Mouse (Mus musculus) MN1 (cell line): Measurements from ENCODE around the gene Mpdz.

Experiments
- DNase-seq: peaks from one replicate; pipeline ENCODE4 v3.0.0-alpha.2; 2016; ENCODE audit warnings: low spot score

Gene Mpdz

DNA sequence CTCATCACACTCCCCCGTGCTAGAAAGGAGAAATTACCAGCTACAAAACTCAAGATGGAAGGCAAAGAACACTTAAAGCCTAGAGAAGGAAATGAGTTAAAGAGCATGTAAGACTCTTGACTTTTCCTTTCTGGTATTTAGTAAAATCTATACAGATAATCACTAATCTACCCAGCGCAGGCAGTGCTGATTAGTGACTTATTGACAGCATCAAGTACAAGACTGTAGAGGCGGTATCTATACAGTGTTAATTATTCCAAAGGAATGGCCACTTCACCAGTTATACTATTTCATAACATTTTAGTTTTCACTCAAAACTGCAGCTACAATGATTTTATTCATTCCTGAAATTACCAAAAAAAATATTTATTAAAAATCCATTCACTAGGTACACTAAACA lies 49.7 kb downstream of the Mpdz start:
- DNase-seq = no peak

- DNase-seq = no peak
These were observed 53.4 kb downstream of the Mpdz start for GRCm38 (mm10) chr4:81389263-81389662.

DNA sequence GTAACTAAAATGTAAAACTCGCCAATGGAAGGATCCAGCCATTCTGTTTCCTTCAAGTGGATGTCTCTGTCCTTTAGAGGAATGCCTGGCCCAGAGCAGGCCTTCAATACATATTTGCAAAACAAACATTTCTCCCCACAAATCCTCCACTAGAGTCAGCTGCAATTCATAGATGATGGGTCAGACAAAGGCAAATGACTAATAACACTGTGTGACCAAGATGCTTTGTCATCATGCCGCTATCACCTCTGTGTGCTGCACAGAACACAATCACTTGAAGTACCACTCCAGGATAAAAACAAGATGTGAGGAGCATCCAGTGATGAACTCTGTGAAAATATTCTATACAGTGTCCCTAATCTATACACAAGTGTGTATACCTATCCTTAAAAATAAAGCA lies 55.0 kb downstream of the Mpdz start:
- no peak for DNase-seq

DNA sequence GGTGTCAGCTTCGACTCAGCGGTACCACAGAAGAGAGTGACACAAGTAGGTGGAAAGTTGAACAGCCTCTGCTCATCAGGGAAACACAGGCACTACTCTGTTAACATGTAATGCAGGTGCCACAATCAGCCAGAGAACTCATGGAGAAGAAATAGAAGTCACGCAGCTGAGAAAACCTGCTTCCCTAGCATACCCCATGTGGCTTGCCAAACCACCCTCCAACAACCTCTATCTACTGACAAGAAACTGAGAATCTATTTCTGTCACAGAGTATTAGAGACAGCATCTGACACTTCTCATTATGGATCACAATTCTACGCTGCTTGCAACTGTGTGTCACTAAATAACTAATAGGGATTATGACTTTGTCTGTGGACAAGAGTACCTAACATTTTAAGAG lies 70.3 kb downstream of the Mpdz start:
- no peak for DNase-seq

DNA sequence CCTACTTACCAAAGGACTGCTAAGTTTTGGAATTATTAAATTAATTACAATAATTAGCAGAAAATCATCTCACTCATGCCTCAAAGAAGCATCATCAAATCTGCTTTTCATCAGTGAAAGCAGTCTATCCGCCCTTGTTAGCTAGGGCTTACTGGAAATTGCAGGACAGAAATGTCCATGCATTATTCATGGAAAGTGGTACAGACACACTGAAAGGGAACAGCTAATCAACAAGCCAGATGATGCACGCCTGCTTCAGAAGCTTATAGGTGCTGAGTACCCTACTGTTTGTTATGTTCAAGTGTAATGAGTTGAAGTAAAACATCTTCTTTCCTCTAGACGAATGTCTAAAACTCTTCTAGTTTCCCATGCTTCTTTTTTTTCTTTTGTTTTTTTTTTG lies 91.2 kb downstream of the Mpdz start:
- no peak for DNase-seq

GRCm38 (mm10) chr4:81348646-81349045 lies 94.0 kb downstream of the Mpdz start:
- DNase-seq = no peak

DNA sequence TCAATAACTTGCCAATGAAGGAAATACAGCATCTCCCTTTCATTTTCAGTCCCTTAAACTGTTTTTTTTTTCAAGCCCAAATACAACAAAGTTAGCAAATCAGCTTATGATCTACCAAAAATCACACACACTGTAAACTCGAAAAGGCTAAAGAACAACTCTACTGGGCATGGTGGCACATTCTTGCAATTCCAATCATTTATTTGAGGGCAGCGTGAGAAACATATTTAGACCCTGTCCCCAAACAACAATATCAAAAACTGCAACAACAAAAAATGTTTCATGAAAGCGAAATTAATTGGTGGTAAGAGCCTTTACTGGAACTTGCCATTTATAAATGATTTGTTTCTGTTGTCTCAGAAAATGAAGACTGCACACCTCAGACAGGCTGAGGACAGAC lies 97.5 kb downstream of the Mpdz start:
- DNase-seq = no peak

DNA sequence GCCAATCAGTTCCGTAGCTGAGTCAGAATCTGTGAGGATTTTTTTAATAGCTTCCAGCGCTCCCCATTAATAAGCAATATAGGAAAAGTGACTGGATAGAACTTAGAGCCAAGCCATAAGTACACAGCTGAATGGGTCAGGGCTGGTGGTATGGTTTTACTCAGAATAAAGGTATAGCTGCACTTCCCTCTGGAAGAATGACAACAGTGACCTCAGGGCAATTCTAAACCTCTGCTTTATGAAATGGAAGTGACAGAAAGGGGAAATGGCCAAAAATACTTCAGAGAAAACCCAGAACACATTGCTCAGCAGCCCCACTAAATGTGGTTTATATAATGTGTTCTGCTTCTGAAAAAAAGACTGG lies 109.0 kb downstream of the Mpdz start:
- DNase-seq = no peak

- no peak for DNase-seq
These were observed 109.6 kb downstream of the Mpdz start for GRCm38 (mm10) chr4:81332901-81333627.

DNA sequence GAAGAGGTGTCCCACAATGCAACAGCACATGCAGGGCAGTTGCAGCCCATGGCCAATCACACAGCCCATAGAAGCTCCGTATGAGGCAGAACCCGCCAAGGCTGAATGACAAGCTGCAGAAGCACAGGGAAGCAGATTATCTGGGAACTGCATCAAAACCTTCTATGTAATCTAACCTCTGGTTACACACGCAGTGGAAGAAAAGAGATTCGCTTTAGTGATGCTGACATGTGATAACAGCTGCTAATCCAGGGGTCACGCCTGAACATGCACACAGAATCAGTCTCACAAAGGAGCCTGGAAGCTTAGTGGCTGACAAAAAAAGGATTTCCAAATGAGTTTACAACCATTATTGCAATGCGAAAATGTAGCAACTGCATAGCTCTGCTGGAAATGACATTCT lies 110.2 kb downstream of the Mpdz start:
- no peak for DNase-seq

GRCm38 (mm10) chr4:81327694-81328093 lies 114.9 kb downstream of the Mpdz start:
- DNase-seq = no peak

DNA sequence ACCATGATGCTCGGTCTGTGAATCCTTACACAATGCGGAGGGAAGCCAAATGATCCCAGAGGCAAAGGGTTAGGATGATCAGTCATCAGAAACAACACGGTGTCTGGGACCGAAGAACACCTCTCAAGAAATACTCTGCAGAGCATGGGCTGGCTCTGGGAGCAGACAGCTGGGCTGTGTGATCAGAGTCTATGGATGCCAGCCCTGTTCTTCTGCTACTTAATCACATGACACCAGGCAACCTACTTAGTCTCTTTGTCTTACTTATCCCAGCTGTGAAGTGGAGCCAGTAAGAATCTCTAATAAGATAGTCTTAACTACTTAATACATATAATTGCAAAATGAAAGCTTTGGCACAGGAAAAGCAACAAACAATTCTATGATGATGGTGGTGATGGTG lies 118.8 kb downstream of the Mpdz start:
- DNase-seq = no peak

DNA sequence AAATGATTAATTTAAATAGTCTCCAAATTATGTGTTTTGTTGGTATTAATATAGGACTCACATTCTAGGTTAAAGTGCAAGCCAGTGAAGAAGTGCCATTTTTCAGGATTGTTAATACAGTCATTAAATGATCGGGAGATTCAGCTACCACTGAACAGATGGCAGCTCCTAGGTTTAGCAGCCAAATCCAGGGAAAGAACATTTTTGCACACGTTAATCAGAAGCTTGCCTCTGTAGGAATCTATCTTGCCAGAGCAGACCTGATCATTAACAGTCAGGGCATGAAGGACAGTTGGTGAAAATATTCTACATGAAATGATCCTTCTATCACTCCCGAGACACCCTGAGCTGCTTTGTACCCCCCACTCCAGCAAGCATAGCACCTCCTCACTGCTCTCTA lies 120.4 kb downstream of the Mpdz start:
- DNase-seq = no peak

DNA sequence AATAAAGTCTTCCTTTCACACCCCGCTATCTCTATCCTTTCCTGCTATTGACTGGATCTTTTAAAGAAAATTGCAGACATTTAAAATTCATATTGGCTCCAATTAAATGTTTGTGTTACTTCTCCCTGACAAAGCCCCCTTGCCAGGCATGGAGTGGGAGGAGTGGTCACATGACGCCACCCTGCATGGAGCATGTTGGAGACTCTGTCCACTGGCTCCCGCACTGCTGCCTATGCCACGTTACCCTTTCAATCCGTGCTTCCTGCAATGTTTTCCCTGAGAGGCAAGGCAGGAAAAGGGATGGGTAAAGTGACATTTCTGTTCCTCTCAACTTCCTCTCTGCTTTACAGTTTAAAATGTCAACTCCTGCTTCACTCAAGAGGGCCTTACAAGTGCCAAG lies 128.0 kb downstream of the Mpdz start:
- no peak for DNase-seq

DNA sequence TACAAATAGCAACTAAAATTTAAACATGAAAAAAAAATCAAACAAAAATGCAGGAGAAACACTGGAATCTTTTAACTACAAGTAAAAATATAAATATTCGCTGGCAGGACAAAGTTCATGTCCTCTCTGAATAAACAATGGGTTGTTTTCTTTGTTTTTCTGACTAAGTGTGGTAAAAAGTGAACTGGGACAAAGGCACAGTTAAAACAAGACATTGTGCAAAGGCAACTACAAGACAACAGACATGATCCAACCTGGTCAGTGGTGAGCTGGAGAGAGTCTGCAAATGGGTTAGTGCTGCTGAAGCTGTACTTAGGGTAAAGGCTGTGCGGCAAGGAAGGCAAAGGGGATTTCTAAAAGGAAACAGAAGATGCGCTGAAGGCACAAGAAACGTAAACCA lies 129.4 kb downstream of the Mpdz start:
- no peak for DNase-seq

GRCm38 (mm10) chr4:81310168-81310474 lies 132.5 kb downstream of the Mpdz start:
- DNase-seq = no peak

DNA sequence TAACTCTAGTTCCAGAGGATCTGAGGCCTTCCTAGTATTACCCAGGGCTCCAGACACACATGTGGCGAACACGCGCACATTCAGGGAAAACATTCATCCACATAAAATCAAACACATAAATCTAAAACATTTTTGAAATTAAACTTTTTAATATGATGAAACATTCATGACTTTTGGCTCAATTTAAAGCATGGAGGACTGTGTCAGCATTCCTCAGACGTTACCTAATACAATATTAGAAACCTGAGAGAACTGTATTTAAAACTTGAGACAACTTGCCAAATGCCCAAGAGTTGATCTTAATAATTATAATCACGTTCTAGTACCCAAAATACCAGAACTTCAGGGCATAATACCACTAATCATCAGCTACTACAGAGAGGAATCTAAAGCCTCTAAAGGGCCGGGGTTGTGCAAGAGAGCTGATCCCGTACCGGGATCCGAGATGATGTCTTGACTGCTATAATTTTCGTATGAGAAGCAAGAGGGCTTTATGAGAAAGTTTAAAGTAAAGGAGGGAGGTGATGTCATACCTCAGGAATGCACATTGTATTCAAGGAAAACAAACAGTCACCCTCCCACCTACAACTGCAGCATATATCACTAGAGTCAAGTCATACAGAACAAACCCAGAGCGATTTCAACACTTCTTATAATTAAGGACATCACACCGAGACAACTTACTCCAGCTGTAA lies 133.0 kb downstream of the Mpdz start:
- no peak for DNase-seq

GRCm38 (mm10) chr4:81307596-81308265 lies 134.9 kb downstream of the Mpdz start:
- no peak for DNase-seq

DNA sequence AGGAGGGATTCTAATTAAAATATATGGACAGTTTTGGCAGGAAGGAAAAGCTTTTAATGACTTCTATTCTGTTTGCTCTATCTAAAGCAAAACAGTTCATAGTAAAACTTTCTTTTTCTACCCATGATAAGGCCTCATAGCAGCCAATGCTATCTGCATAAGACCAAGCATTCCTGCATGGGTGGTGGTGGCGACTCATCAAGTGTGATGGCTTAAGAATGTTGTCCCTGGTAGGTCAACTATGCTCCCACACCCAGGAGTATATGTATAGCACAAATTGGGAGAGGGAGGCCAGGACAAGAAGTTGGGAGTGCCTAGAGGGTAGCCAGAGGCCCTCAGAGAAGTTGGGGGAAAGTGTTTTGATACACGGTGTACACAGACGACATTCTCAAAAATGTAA lies 140.6 kb downstream of the Mpdz start:
- no peak for DNase-seq

- DNase-seq = no peak
These were observed 144.2 kb downstream of the Mpdz start for GRCm38 (mm10) chr4:81298384-81298783.

DNA sequence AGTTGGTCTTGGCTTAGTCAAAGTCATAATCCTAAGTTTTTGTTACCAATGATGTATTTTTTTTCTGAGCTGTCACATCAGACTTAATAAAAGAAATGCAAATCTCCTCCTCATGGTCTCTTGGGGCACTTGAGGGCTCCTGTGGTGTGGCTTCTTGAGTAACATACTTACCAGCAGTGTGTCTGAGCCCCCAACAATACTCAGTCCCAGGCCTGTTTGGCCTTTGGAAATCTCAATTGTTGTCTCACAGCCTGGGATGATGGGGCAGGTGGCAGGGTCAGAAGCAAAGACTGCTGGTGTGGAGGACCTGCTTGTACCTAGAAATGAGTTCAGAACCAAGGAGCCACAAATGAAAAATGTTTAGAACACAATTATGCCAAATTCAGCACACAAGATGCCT lies 149.3 kb downstream of the Mpdz start:
- no peak for DNase-seq

GRCm38 (mm10) chr4:81285564-81285963 lies 157.1 kb downstream of the Mpdz start:
- no peak for DNase-seq

GRCm38 (mm10) chr4:81283611-81284010 lies 159.0 kb downstream of the Mpdz start:
- DNase-seq = peak; percentile 9

- DNase-seq = no peak
These were observed 159.5 kb downstream of the Mpdz start for GRCm38 (mm10) chr4:81283081-81283480.
